Comparison of ENCODE assay signal across 26 mouse cellular contexts in the genomic region with DNA sequence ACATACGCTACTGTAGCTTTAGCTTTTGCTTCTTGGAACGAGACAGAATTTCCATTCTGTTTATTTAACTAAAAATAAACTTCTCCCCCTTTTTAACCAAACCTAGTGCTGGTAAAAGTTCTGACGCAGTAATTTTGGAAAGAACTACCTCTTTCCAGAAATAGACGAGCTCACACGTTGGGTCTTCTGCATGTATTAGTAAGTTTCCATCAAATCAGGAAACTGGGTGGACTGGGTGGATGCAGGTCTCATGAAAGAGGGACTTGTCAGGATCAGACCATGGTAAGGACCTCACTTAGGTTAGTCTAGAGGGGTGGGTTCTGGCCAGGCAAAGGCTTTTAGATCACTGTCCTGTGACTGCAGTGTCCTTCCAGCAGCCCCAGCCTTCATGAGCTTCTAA. TPM values are rescaled to one million over a fixed set of nuclear protein-coding genes. Genes with fewer than 3 reads are reported as not detected.
A peak's percentile ranks its signal among the peaks of the same experiment; 100 is the strongest.
DNase-seq lines count a peak whose midpoint lies in the region; ATAC-seq and TF ChIP-seq lines count a peak whose summit lies in the region.
"Had no signal": no experiment of that assay in that cellular context is flagged by ENCODE, and none has a peak within 500 bp of the region (broad histone marks: within the 10 kb centered on the region; RNA-seq: fewer than 3 reads in every experiment).

No protein-coding gene starts in this region.

- no peaks in the 10 kb centered on the region for H3K27me3 ChIP-seq in heart, postnatal 0 days (ENCODE audit: control insufficient read depth, insufficient read depth, low read length)
- no peaks in the 10 kb centered on the region for H3K27me3 ChIP-seq in stomach, embryonic 16.5 days (ENCODE audit: control insufficient read depth, insufficient read depth, low read length)
- no peaks in the 10 kb centered on the region for H3K27me3 ChIP-seq in hindbrain, embryonic 16.5 days (replicated peaks; ENCODE audit: control insufficient read depth, insufficient read depth, low read length)
- H3K27me3 ChIP-seq: embryonic facial prominence, embryonic 12.5 days; liver, embryonic 15.5 days had no signal

- TF ChIP-seq POLR2A in embryonic fibroblast, embryonic 13.5 days (IDR thresholded peaks at IDR 0.05; ENCODE audit: low read depth, low read length), result no peak

- H3K4me2 ChIP-seq in heart, postnatal 0 days (ENCODE audit: low read depth, low read length), result no peak overlapping the region
- peak overlapping the region; percentile 19; the same call in 1 of the 2 replicates for H3K4me2 ChIP-seq in stomach, embryonic 16.5 days (ENCODE audit: low read depth, low read length)
- H3K4me2 ChIP-seq in hindbrain, embryonic 16.5 days (ENCODE audit: low read length), result no peak overlapping the region
- H3K4me2 ChIP-seq: embryonic facial prominence, embryonic 12.5 days; heart, embryonic 11.5 days; hindbrain, embryonic 14.5 days; liver, embryonic 15.5 days; lung, embryonic 14.5 days had no signal

- no peak for TF ChIP-seq CTCF in gastrocnemius, adult 2 months (IDR thresholded peaks at IDR 0.05)
- TF ChIP-seq CTCF in heart, postnatal 0 days (IDR thresholded peaks at IDR 0.05; ENCODE audit: low read depth), result no peak
- TF ChIP-seq CTCF in embryonic fibroblast, embryonic 13.5 days (IDR thresholded peaks at IDR 0.05; ENCODE audit: borderline replicate concordance, insufficient read depth, low read length), result no peak

- ATAC-seq in heart, postnatal 0 days (ENCODE audit: insufficient read depth, low read depth), result no peak
- ATAC-seq in stomach, embryonic 16.5 days (ENCODE audit: insufficient read depth, low FRiP score), result no peak
- no peak for ATAC-seq in hindbrain, embryonic 16.5 days
- ATAC-seq: CD4-positive, CD25-positive, alpha-beta regulatory T cell, adult 4 months had no signal

- TF ChIP-seq EP300 in heart, postnatal 0 days (IDR thresholded peaks at IDR 0.05; ENCODE audit: low read depth), result no peak

- no peaks in the 10 kb centered on the region for H3K9me3 ChIP-seq in heart, postnatal 0 days (replicated peaks; ENCODE audit: control insufficient read depth, low read length)
- H3K9me3 ChIP-seq in stomach, embryonic 16.5 days (replicated peaks; ENCODE audit: control insufficient read depth, low read length), result no peaks in the 10 kb centered on the region
- no peaks in the 10 kb centered on the region for H3K9me3 ChIP-seq in hindbrain, embryonic 16.5 days (ENCODE audit: control insufficient read depth, low read length)
- H3K9me3 ChIP-seq: embryonic facial prominence, embryonic 12.5 days; liver, embryonic 15.5 days had no signal

- WGBS in heart, postnatal 0 days, result 55% methylated on average over 5 of the region's 5 CpGs
- WGBS in stomach, embryonic 16.5 days, result 35% methylated on average over 5 of the region's 5 CpGs
- WGBS in hindbrain, embryonic 16.5 days, result 82% methylated on average over 5 of the region's 5 CpGs

- intact Hi-C loops in gastrocnemius, adult 2 months (cut with DNase I), result no loop called here
- intact Hi-C loops in heart, postnatal 25 days (cut with DNase I), result no loop called here

- H3K9ac ChIP-seq in heart, postnatal 0 days (replicated peaks; ENCODE audit: low read depth, low read length), result 0 out of 2 replicates have a peak overlapping the region, but pooled peaks have one; percentile 24
- no peak overlapping the region; the same call in 1 of the 2 replicates for H3K9ac ChIP-seq in stomach, embryonic 16.5 days (ENCODE audit: low read length)
- no peak overlapping the region for H3K9ac ChIP-seq in hindbrain, embryonic 16.5 days (ENCODE audit: low read depth, low read length)
- H3K9ac ChIP-seq: embryonic facial prominence, embryonic 12.5 days; hindbrain, embryonic 14.5 days; liver, embryonic 15.5 days; lung, embryonic 14.5 days had no signal

- peak overlapping the region; percentile 64 for H3K27ac ChIP-seq in gastrocnemius, adult 2 months
- H3K27ac ChIP-seq in heart, postnatal 0 days (ENCODE audit: low read depth), result peak overlapping the region; percentile 59; the same call in 1 of the 2 replicates
- peak overlapping the region; percentile 8; the same call in 1 of the 2 replicates for H3K27ac ChIP-seq in embryonic fibroblast, embryonic 13.5 days (ENCODE audit: insufficient read depth, low read length)
- H3K27ac ChIP-seq in stomach, embryonic 16.5 days (ENCODE audit: low read length), result peak overlapping the region; percentile 74
- H3K27ac ChIP-seq in hindbrain, embryonic 16.5 days (ENCODE audit: low read depth, low read length), result no peak overlapping the region
- H3K27ac ChIP-seq: embryonic facial prominence, embryonic 12.5 days; hindbrain, embryonic 14.5 days; liver, embryonic 15.5 days had no signal

- H3K4me1 ChIP-seq in heart, postnatal 0 days (ENCODE audit: control insufficient read depth, insufficient read depth), result peaks cover 38% of the 10 kb centered on the region
- H3K4me1 ChIP-seq in embryonic fibroblast, embryonic 13.5 days (ENCODE audit: control insufficient read depth, insufficient read depth, low read length), result peaks cover 6% of the 10 kb centered on the region; the same call in 1 of the 2 replicates
- H3K4me1 ChIP-seq in stomach, embryonic 16.5 days (ENCODE audit: control insufficient read depth, insufficient read depth, low read length), result peaks cover 14% of the 10 kb centered on the region
- no peaks in the 10 kb centered on the region for H3K4me1 ChIP-seq in hindbrain, embryonic 16.5 days (ENCODE audit: control insufficient read depth, insufficient read depth, low read depth, low read length)
- H3K4me1 ChIP-seq: liver, embryonic 15.5 days had no signal

- no peak overlapping the region for H3K4me3 ChIP-seq in gastrocnemius, adult 2 months
- no peak overlapping the region for H3K4me3 ChIP-seq in heart, postnatal 0 days (ENCODE audit: low read depth, low read length)
- H3K4me3 ChIP-seq in embryonic fibroblast, embryonic 13.5 days (ENCODE audit: insufficient read depth, low read length), result no peak overlapping the region
- H3K4me3 ChIP-seq in stomach, embryonic 16.5 days (replicated peaks; ENCODE audit: low read length), result no peak overlapping the region
- no peak overlapping the region for H3K4me3 ChIP-seq in hindbrain, embryonic 16.5 days (ENCODE audit: low read length)
- H3K4me3 ChIP-seq: embryonic facial prominence, embryonic 12.5 days; erythroblast, embryonic 14.5 days; liver, embryonic 15.5 days had no signal

- no peak for DNase-seq in gastrocnemius, adult 2 months
- no peak for DNase-seq in gastrocnemius, postnatal 25 days
- no peak for DNase-seq in heart, postnatal 0 days (ENCODE audit: low spot score)
- no peak for DNase-seq in heart, postnatal 25 days (ENCODE audit: low spot score)
- DNase-seq in thymus, postnatal 14 days, result no peak
- DNase-seq: adrenal gland, postnatal 25 days; cerebellum, adult 8-10 months; cerebellum, postnatal 36 days; heart, postnatal 4 days; kidney, adult 18-20 months; kidney, postnatal 4 days; lung, embryonic 14.5 days; lung, postnatal 14 days; midbrain, embryonic 14.5 days; right cerebral cortex, postnatal 14 days; thymus, adult 18-20 months; thymus, postnatal 4 days had no signal

- H3K36me3 ChIP-seq in heart, postnatal 0 days (replicated peaks; ENCODE audit: control insufficient read depth, insufficient read depth, low read length), result no peaks in the 10 kb centered on the region
- H3K36me3 ChIP-seq in stomach, embryonic 16.5 days (ENCODE audit: control insufficient read depth, insufficient read depth, low read length), result no peaks in the 10 kb centered on the region
- no peaks in the 10 kb centered on the region for H3K36me3 ChIP-seq in hindbrain, embryonic 16.5 days (ENCODE audit: control insufficient read depth, insufficient read depth, low read length)
- H3K36me3 ChIP-seq: embryonic facial prominence, embryonic 12.5 days; liver, embryonic 15.5 days had no signal

RNA-seq across cellular contexts. Expression of gene Stk38l, which starts 21.8 kb away (rescaled TPM):
- total RNA-seq in gastrocnemius, adult 2 months (2021), result 10 to 100 TPM; 11.4 to 11.8 TPM
- 1 to 10 TPM; 5.9 to 8.6 TPM for total RNA-seq in gastrocnemius, postnatal 25 days (2021)
- total RNA-seq in heart, postnatal 0 days (2014; rRNA removed; ENCODE audit: low replicate concordance), result 9.9 and 13.4 TPM in 2 replicates
- 17.7 and 20.5 TPM in 2 replicates for polyA plus RNA-seq in heart, postnatal 0 days (2015; fragmentation: Nextera tagmentation; extraction: Ambion mirVana)
- total RNA-seq in heart, postnatal 25 days (2021), result 10 to 100 TPM; 12.6 to 14.6 TPM
- 24.3 and 25.7 TPM in 2 replicates for polyA plus RNA-seq in embryonic fibroblast, embryonic 13.5 days (2011; ENCODE audit: insufficient read length, low read depth, missing spikeins)
- polyA plus RNA-seq in stomach, embryonic 16.5 days (2015; fragmentation: Nextera tagmentation; extraction: Ambion mirVana), result 23.4 and 26.3 TPM in 2 replicates
- polyA plus RNA-seq in hindbrain, embryonic 16.5 days (2015; fragmentation: Nextera tagmentation; extraction: Ambion mirVana), result 13.9 and 15.0 TPM in 2 replicates

RNA-seq across cellular contexts. Expression of gene Arntl2, which starts 49.3 kb away (rescaled TPM):
- total RNA-seq in gastrocnemius, adult 2 months (2021), result under 1 TPM; 0.50 to 0.99 TPM
- 1 to 10 TPM in 1 of 2 experiments, under 1 TPM in 1; 0.61 to 1.2 TPM for total RNA-seq in gastrocnemius, postnatal 25 days (2021)
- 3.2 TPM in 1 of 2 replicates, not detected in the other for total RNA-seq in heart, postnatal 0 days (2014; rRNA removed; ENCODE audit: low replicate concordance)
- 1.8 and 3.1 TPM in 2 replicates for polyA plus RNA-seq in heart, postnatal 0 days (2015; fragmentation: Nextera tagmentation; extraction: Ambion mirVana)
- 1 to 10 TPM in 1 of 2 experiments, under 1 TPM in 1; 0.78 to 1.6 TPM for total RNA-seq in heart, postnatal 25 days (2021)
- polyA plus RNA-seq in embryonic fibroblast, embryonic 13.5 days (2011; ENCODE audit: insufficient read length, low read depth, missing spikeins), result 13.7 and 14.5 TPM in 2 replicates
- 7.5 and 9.1 TPM in 2 replicates for polyA plus RNA-seq in stomach, embryonic 16.5 days (2015; fragmentation: Nextera tagmentation; extraction: Ambion mirVana)
- polyA plus RNA-seq in hindbrain, embryonic 16.5 days (2015; fragmentation: Nextera tagmentation; extraction: Ambion mirVana), result 3.3 and 4.6 TPM in 2 replicates
- polyA plus RNA-seq: erythroblast, embryonic 14.5 days had no signal
